Mouse (Mus musculus) stomach, embryonic 14.5 days (tissue): ENCODE results near the gene Naglu. TPM values are rescaled to one million over a fixed set of nuclear protein-coding genes. Genes with fewer than 3 reads are reported as not detected.

ENCODE experiments used
- ATAC-seq: fragments of 200-750 bp; cut with Nextera tagmentation; 2 replicates; pipeline ENCODE4 v1.8.0; 2017; ENCODE audit warnings: low read depth, moderate TSS enrichment; ENCODE audit not compliant: insufficient number of reproducible peaks, insufficient read depth, low FRiP score
- H3K27ac ChIP-seq: fragments of 300-500 bp; sonication (generic); 2 replicates; pipeline ENCODE4 v1.5.1; 2014; ENCODE audit warnings: mild to moderate bottlenecking, low read length, moderate library complexity, mixed read lengths
- H3K27me3 ChIP-seq: fragments of 300-500 bp; sonication (generic); 2 replicates; pipeline ENCODE4 v1.6.1; 2014; ENCODE audit warnings: low read length, control low read depth, mixed read lengths; ENCODE audit not compliant: control insufficient read depth, insufficient read depth
- H3K36me3 ChIP-seq: fragments of 300-500 bp; sonication (generic); 2 replicates; pipeline ENCODE4 v1.6.1; 2014; ENCODE audit warnings: mild to moderate bottlenecking, control low read depth, low read length, moderate library complexity, mixed read lengths; ENCODE audit not compliant: control insufficient read depth, insufficient read depth
- H3K4me1 ChIP-seq: fragments of 300-500 bp; sonication (generic); 2 replicates; pipeline ENCODE4 v1.6.1; 2014; ENCODE audit warnings: low read length, control low read depth, mixed read lengths; ENCODE audit not compliant: control insufficient read depth, insufficient read depth
- H3K4me2 ChIP-seq: fragments of 300-500 bp; sonication (generic); replicated peaks from 2 replicates; pipeline ENCODE4 v1.6.1; 2014; ENCODE audit warnings: low read depth, low read length, control low read depth
- H3K4me3 ChIP-seq: fragments of 300-500 bp; sonication (generic); 2 replicates; pipeline ENCODE4 v1.5.1; 2014; ENCODE audit warnings: low read depth, low read length, control low read depth
- H3K9ac ChIP-seq: fragments of 300-500 bp; sonication (generic); replicated peaks from 2 replicates; pipeline ENCODE4 v1.6.1; 2014; ENCODE audit warnings: low read depth, mild to moderate bottlenecking, control low read depth, low read length, moderate library complexity, mixed read lengths
- H3K9me3 ChIP-seq: fragments of 300-500 bp; sonication (generic); 2 replicates; pipeline ENCODE4 v1.6.1; 2016; ENCODE audit warnings: low read depth, low read length, control low read depth; ENCODE audit not compliant: control insufficient read depth
- WGBS: fragments of 180-500 bp; shearing (Covaris S2); extraction: QIAGEN DNeasy Blood & Tissue Kit; methylation state at CpG from one replicate; pipeline ENCODE4 v1.1.7; 2014; 5-methylcytosine and 5-hydroxymethylcytosine counted together
- polyA plus RNA-seq: library from polyadenylated mRNA; unstranded; fragments of >200 nt; fragmentation: Nextera tagmentation; extraction: Ambion mirVana; gene quantifications from 2 replicates; pipeline ENCODE4 v1.2.1, GENCODE M21; 2014

Gene Naglu
- polyA plus RNA-seq, 1 experiment from 2014 or later, result 11.2 TPM

DNA sequence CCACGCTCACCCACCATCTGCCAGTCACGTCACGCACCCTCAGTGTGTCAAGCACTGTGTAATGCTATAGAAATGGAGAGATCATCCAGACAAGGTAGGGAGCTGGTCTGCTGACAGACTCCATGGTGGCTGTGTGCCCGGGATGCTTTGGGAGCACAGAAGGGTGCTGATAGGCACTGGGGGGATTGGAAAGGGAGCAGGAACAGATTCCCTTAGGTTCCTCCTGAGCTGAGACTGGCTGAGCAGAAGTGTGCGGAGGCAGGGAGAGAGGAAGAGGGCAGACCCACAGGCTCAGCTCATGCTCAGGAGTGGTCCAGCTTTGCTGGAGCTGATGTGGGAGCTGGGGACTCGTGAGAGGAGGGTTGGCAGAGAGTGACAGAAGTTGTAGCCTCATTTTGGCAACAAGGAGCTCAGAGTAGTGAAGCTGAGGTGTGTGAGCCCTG lies 18.7 kb upstream of the Naglu start:
- H3K4me2 ChIP-seq, result no peak overlapping the region
- 92% methylated on average over 6 of the region's 6 CpGs for WGBS
- H3K4me1 ChIP-seq, result no peaks in the 10 kb centered on the region
- no peaks in the 10 kb centered on the region for H3K27me3 ChIP-seq
- H3K27ac ChIP-seq, result no peak overlapping the region
- H3K9me3 ChIP-seq, result no peaks in the 10 kb centered on the region
- H3K4me3 ChIP-seq, result no peak overlapping the region
- ATAC-seq, result no peak
- H3K36me3 ChIP-seq, result peaks cover 24% of the 10 kb centered on the region
- H3K9ac ChIP-seq, result no peak overlapping the region

DNA sequence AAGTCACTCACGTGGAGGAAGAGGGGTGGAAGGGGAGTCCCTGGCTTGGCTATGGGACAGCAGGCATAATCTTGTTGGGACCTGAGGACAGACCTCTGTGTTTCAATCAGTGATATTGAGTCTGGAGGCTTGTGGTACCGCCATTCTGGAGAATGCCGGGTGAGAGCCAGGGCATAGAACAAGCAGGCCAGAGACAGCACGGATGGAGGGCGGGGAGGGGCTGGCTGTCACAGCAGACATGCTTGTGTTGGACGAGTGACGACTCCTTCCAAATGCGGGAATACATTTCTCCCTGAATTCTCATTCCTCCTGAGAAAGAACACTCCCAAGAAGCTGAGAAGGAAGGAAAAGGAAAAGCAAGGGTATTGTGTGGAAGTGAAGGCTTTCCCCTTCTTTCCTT lies 18.2 kb upstream of the Naglu start:
- Histone ChIP-seq H3K9me3 (no peaks in the 10 kb centered on the region), H3K4me2 (no peak overlapping the region), H3K27ac (no peak overlapping the region), H3K27me3 (no peaks in the 10 kb centered on the region), H3K9ac (no peak overlapping the region), H3K4me1 (peaks cover 5% of the 10 kb centered on the region), H3K36me3 (peaks cover 24% of the 10 kb centered on the region), H3K4me3 (no peak overlapping the region)
- 79% methylated on average over 8 of the region's 8 CpGs for WGBS
- no peak for ATAC-seq

DNA sequence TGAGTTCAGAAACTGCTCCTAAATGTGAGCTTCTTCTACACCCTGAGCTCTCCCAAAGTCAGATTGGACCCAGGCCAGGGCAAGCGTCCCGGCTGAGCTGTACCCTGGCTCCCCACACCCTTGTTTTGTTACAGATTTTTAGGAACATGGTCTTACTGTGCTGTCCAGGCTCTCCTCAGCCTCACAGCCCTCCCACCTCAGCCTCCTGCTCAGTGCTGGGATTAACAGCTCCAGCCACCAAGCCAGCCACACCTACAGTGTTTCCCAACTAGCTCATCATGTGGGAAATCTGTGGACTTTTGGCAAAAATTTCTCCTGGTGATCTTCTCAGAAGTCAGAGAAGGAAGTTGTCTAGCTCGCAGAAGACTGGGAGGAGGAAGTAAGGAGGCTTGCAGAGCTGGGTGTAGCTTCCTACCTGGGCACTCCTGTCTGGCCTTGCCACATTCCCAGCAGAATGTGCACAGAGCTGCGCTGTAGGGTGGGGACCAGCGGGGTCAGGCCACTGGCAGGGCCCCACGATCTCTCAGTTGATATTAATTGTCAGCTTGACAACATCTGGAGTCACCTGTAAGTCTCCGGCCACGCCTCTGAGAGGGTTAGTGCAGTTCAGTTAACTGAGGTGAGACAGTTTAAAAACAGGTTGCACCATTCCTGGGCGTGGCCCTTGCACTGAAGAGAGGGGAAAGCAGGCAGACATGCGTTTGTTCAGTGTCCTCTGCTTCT lies 16.9 kb upstream of the Naglu start:
- no peak overlapping the region for H3K4me3 ChIP-seq
- no peak overlapping the region for H3K9ac ChIP-seq
- H3K27me3 ChIP-seq, result no peaks in the 10 kb centered on the region
- no peaks in the 10 kb centered on the region for H3K9me3 ChIP-seq
- no peak overlapping the region for H3K4me2 ChIP-seq
- H3K36me3 ChIP-seq, result peaks cover 20% of the 10 kb centered on the region
- peaks cover 16% of the 10 kb centered on the region for H3K4me1 ChIP-seq
- WGBS, result 71% methylated on average over 10 of the region's 10 CpGs
- H3K27ac ChIP-seq, result peak overlapping the region; percentile 69
- no peak for ATAC-seq

DNA sequence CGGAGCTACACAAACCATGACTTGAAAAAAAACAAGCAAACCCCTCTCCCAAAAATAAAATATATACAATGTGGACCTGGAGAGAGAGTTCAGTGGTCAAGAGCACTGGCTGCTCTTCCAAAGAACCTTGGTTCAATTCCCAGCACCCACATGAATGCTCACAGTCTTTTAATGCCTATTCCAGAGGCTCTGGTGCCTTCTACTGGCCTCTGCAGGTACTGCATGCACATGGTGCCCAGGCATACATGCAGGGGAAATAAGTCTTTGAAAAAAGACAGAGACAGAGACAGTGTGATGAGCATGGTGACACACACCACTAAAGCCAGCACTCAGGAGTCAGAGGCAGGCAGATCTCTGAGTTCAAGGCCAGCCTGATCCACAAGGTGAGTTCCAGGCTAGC lies 15.8 kb upstream of the Naglu start:
- H3K4me1 ChIP-seq, result peaks cover 22% of the 10 kb centered on the region
- H3K27ac ChIP-seq, result no peak overlapping the region

DNA sequence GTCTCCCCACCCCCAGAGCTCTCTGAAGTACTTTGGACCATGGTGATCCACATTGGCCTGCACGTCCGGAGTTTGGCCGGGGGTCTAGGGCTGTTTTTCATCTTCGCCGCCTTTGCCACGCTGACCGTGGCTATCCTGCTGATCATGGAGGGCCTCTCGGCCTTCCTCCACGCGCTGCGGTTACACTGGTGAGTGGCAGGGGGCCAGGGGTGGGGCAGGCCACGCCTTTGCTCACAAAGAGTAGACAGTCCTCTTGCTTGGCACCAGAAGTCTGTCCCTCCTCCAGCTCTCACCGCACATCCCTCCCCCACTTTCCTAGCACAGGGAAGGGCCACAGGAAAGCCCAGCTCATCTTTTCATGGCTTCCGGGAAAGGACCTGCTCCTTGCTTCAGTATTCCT lies 14.4 kb upstream of the Naglu start:
- H3K4me3 ChIP-seq, result no peak overlapping the region
- no peak for ATAC-seq
- H3K4me1 ChIP-seq, result peaks cover 33% of the 10 kb centered on the region
- H3K27me3 ChIP-seq, result no peaks in the 10 kb centered on the region
- no peak overlapping the region for H3K4me2 ChIP-seq
- H3K27ac ChIP-seq, result no peak overlapping the region
- H3K36me3 ChIP-seq, result peaks cover 4% of the 10 kb centered on the region
- no peak overlapping the region for H3K9ac ChIP-seq
- 78% methylated on average over 14 of the region's 14 CpGs for WGBS
- H3K9me3 ChIP-seq, result no peaks in the 10 kb centered on the region

More for the DNA sequence above, 15.8 kb upstream of the Naglu start:
- WGBS, result 97% methylated on average over 1 of the region's 1 CpGs
- H3K27me3 ChIP-seq, result no peaks in the 10 kb centered on the region
- no peak overlapping the region for H3K4me3 ChIP-seq
- peaks cover 9% of the 10 kb centered on the region for H3K36me3 ChIP-seq
- H3K9me3 ChIP-seq, result no peaks in the 10 kb centered on the region
- ATAC-seq, result no peak
- H3K4me2 ChIP-seq, result no peak overlapping the region
- H3K9ac ChIP-seq, result no peak overlapping the region

DNA sequence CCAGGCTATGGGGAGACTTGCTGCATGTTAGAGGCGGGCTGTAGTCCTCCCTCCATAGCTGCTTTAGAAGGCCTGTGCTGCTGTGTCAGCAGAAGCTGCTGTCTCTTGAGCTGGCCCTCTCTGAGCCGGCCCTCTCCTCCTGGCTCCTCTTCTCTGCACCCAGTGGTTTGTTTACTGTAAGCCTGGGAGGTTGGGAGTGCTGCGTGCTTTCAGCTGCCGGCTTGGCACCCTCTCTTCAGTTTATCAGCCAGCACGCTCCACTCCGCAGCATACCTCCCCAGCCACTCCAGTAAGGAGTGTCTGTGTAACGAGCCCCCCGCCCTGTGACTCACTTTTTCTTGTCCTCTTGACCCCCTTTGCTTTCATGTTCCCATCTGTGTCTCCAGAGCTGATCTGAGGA lies 12.9 kb upstream of the Naglu start:
- Histone ChIP-seq H3K4me1 (peaks cover 45% of the 10 kb centered on the region), H3K4me3 (no peak overlapping the region), H3K36me3 (no peaks in the 10 kb centered on the region; the same call in 1 of the 2 replicates), H3K27me3 (no peaks in the 10 kb centered on the region), H3K9ac (no peak overlapping the region; the same call in 1 of the 2 replicates), H3K9me3 (no peaks in the 10 kb centered on the region), H3K27ac (peak overlapping the region; percentile 92), H3K4me2 (no peak overlapping the region)
- WGBS, result 10% methylated on average over 8 of the region's 8 CpGs
- peak; percentile 65 for ATAC-seq

DNA sequence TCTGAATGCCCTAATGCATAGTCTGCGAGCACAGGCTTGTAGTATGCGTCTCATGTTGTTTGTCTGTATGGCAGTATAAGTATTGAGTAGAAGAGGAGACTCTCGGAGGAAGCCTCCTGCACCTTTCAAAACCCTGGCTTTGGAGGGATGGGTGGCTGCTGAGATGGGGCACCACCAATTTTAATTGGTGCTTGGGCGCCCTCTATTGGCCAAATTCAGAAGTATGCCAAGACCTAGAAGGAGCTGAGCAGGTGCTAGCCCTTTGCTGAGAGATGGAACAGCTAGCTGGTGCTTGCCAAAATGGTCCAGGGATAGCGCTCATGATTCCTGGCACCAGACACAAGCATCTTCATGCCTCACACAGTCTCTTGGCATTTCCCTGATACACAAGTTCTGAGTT lies 12.0 kb upstream of the Naglu start:
- H3K4me2 ChIP-seq, result no peak overlapping the region
- H3K36me3 ChIP-seq, result peaks cover 2% of the 10 kb centered on the region; the same call in 1 of the 2 replicates
- ATAC-seq, result no peak
- no peaks in the 10 kb centered on the region for H3K27me3 ChIP-seq
- no peak overlapping the region for H3K9ac ChIP-seq
- peak overlapping the region; percentile 92; the same call in 1 of the 2 replicates for H3K27ac ChIP-seq
- 30% methylated on average over 5 of the region's 5 CpGs for WGBS
- H3K9me3 ChIP-seq, result no peaks in the 10 kb centered on the region
- H3K4me1 ChIP-seq, result peaks cover 51% of the 10 kb centered on the region
- H3K4me3 ChIP-seq, result no peak overlapping the region

GRCm38 (mm10) chr11:101058726-101059125 lies 11.1 kb upstream of the Naglu start:
- H3K4me1 ChIP-seq, result peaks cover 59% of the 10 kb centered on the region
- WGBS, result 49% methylated on average over 5 of the region's 5 CpGs
- no peak overlapping the region for H3K4me2 ChIP-seq
- H3K9ac ChIP-seq, result no peak overlapping the region
- no peak for ATAC-seq
- H3K27me3 ChIP-seq, result no peaks in the 10 kb centered on the region
- H3K4me3 ChIP-seq, result no peak overlapping the region
- peak overlapping the region; percentile 66; the same call in 1 of the 2 replicates for H3K27ac ChIP-seq
- H3K36me3 ChIP-seq, result peaks cover 2% of the 10 kb centered on the region; the same call in 1 of the 2 replicates
- H3K9me3 ChIP-seq, result no peaks in the 10 kb centered on the region
